ENCODE assay signal across 8 mouse cellular contexts in the genomic region with DNA sequence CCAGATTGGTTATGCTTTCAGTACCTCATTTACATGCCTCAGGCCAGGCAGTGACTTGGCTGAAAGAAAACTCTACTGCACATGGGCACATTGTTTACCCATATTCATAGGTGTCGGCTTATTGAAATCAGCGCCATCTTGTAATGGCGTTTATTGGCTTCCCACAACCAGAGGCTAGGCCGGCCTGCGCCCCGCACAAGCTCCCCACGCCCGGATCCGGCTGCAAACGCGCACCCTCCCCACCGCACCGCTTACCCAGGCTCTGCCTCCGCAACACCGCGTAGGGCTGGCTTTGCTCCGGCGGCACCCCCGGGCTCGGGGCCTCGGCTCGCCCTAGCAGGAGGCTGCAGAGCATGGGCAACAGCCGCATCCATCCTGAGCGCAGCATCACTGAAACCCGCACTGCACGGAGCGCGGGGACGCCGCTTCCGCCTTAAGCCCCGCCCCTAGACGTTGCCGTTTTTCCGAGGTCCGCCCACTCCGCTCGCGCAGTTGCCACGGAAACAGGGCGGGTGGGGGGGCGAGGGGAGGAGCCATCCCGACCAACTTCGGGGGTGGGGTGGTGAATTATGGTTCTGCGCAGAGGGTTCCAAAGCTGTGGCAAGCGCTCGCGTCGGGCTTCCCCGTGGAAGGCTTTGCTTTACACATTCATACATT. TPM values are rescaled to one million over a fixed set of nuclear protein-coding genes. Genes with fewer than 3 reads are reported as not detected.
DNase-seq lines count a peak whose midpoint lies in the region; ATAC-seq and TF ChIP-seq lines count a peak whose summit lies in the region.

No protein-coding gene starts in this region.

- intact Hi-C loops in left cerebral cortex, postnatal 14 days (cut with DNase I): no loop called here

- peak; percentile 68 for ATAC-seq in megakaryocyte-erythroid progenitor cell, adult 5-6 weeks (replicated peaks; ENCODE audit: low FRiP score, low TSS enrichment, poor library complexity, severe bottlenecking)

- H3K4me1 ChIP-seq in cortical plate, adult 2 months (ENCODE audit: control insufficient read depth, insufficient read depth, low read length): peaks cover 2% of the 10 kb centered on the region

- H3K27ac ChIP-seq in cortical plate, adult 2 months (ENCODE audit: insufficient read depth, low read length): peak overlapping the region; percentile 88

- TF ChIP-seq POLR2A in cortical plate, adult 2 months (IDR thresholded peaks at IDR 0.05; ENCODE audit: extremely low read depth, insufficient read depth, low read length): peak; percentile 96

- no peak for TF ChIP-seq CTCF in cortical plate, adult 2 months (IDR thresholded peaks at IDR 0.05; ENCODE audit: extremely low read depth, insufficient read depth, low read length)

- peak; percentile 82 for DNase-seq in adipocyte (ENCODE audit: low spot score)
- peak; percentile 32 to 62 for DNase-seq in gastrocnemius, adult 8-10 months (ENCODE audit: low spot score in 2 of 2)
- peak; percentile 91 for DNase-seq in induced T-regulatory cell, adult 2 months (ENCODE audit: low read depth)
- DNase-seq in left cerebral cortex, postnatal 14 days (ENCODE audit: low spot score in 2 of 2): peak; percentile 91
- peak; percentile 92 for DNase-seq in right cerebral cortex, postnatal 14 days
- DNase-seq in urinary bladder, postnatal 25 days (ENCODE audit: low spot score): peak; percentile 80

- H3K4me3 ChIP-seq in cortical plate, adult 2 months (ENCODE audit: insufficient read depth, low read length): peak overlapping the region; percentile 76

RNA-seq across cellular contexts. Expression of gene 1500011B03Rik, which starts 9.6 kb away (rescaled TPM):
- polyA plus RNA-seq in cortical plate, adult 2 months (2012; rRNA removed): 232 and 245 TPM in 2 replicates
- total RNA-seq in gastrocnemius, adult 8-10 months (2022): 1 to 10 TPM; 2.1 to 6.2 (median 3.1) TPM
- 100 to 1,000 TPM; 170 to 179 TPM for total RNA-seq in left cerebral cortex, postnatal 14 days (2021)
- 55.0 and 65.2 TPM in 2 replicates for total RNA-seq in megakaryocyte-erythroid progenitor cell, adult 5-6 weeks (2014; fragmentation: Nextera tagmentation)
- total RNA-seq in megakaryocyte-erythroid progenitor cell, adult 5-6 weeks (2017): 49.4 and 53.2 TPM in 2 replicates

RNA-seq across cellular contexts. Expression of gene Git2, which starts 38.3 kb away (rescaled TPM):
- 44.0 and 44.1 TPM in 2 replicates for polyA plus RNA-seq in cortical plate, adult 2 months (2012; rRNA removed)
- total RNA-seq in gastrocnemius, adult 8-10 months (2022): 10 to 100 TPM; 12.7 to 19.4 (median 16.6) TPM
- total RNA-seq in left cerebral cortex, postnatal 14 days (2021): 10 to 100 TPM; 41.4 to 47.8 TPM
- 81.5 and 99.6 TPM in 2 replicates for total RNA-seq in megakaryocyte-erythroid progenitor cell, adult 5-6 weeks (2014; fragmentation: Nextera tagmentation)
- 45.2 and 48.5 TPM in 2 replicates for total RNA-seq in megakaryocyte-erythroid progenitor cell, adult 5-6 weeks (2017)

RNA-seq across cellular contexts. Expression of gene Ankrd13a, which starts 39.2 kb away (rescaled TPM):
- 36.2 and 38.5 TPM in 2 replicates for polyA plus RNA-seq in cortical plate, adult 2 months (2012; rRNA removed)
- total RNA-seq in gastrocnemius, adult 8-10 months (2022): 10 to 100 TPM; 12.8 to 15.7 (median 14.4) TPM
- total RNA-seq in left cerebral cortex, postnatal 14 days (2021): 10 to 100 TPM; 33.6 to 34.8 TPM
- total RNA-seq in megakaryocyte-erythroid progenitor cell, adult 5-6 weeks (2014; fragmentation: Nextera tagmentation): 351 and 396 TPM in 2 replicates
- 330 and 379 TPM in 2 replicates for total RNA-seq in megakaryocyte-erythroid progenitor cell, adult 5-6 weeks (2017)

RNA-seq across cellular contexts. Expression of gene 4930519G04Rik, which starts 39.8 kb away (rescaled TPM):
- 0.06 TPM in 1 of 2 replicates, not detected in the other for polyA plus RNA-seq in cortical plate, adult 2 months (2012; rRNA removed)
- total RNA-seq in gastrocnemius, adult 8-10 months (2022): not detected
- not detected for total RNA-seq in left cerebral cortex, postnatal 14 days (2021)
- total RNA-seq in megakaryocyte-erythroid progenitor cell, adult 5-6 weeks (2014; fragmentation: Nextera tagmentation): not detected in 2 replicates
- not detected in 2 replicates for total RNA-seq in megakaryocyte-erythroid progenitor cell, adult 5-6 weeks (2017)

RNA-seq across cellular contexts. Expression of gene Gm9936, which starts 44.8 kb away (rescaled TPM):
- 0.25 and 0.36 TPM in 2 replicates for polyA plus RNA-seq in cortical plate, adult 2 months (2012; rRNA removed)
- not detected for total RNA-seq in gastrocnemius, adult 8-10 months (2022)
- 1 to 10 TPM; 1.0 to 1.5 TPM for total RNA-seq in left cerebral cortex, postnatal 14 days (2021)
- not detected in 2 replicates for total RNA-seq in megakaryocyte-erythroid progenitor cell, adult 5-6 weeks (2014; fragmentation: Nextera tagmentation)
- total RNA-seq in megakaryocyte-erythroid progenitor cell, adult 5-6 weeks (2017): not detected in 2 replicates

Comparison
In these comparisons a context has a peak if more than half of its experiments do, and no peak if none do; other contexts are left out.
1. Peak in every context shown above with its lines: DNase-seq, ATAC-seq, H3K4me3 ChIP-seq and H3K27ac ChIP-seq.
2. RNA of gene 1500011B03Rik, which starts 9.6 kb away (total RNA-seq): 170 to 179 TPM in left cerebral cortex, postnatal 14 days and 49.4 to 65.2 TPM in megakaryocyte-erythroid progenitor cell, adult 5-6 weeks; 2.1 to 6.2 TPM in gastrocnemius, adult 8-10 months; every median in the first group is over 4 times any median in the second.
3. RNA of gene Ankrd13a, which starts 39.2 kb away (total RNA-seq): 330 to 396 TPM in megakaryocyte-erythroid progenitor cell, adult 5-6 weeks; 33.6 to 34.8 TPM in left cerebral cortex, postnatal 14 days and 12.8 to 15.7 TPM in gastrocnemius, adult 8-10 months; every median in the first group is over 4 times any median in the second.